ENCODE assay signal across 28 mouse cellular contexts in genomic region chr15:95542632-95543031, GRCm38 (mm10). TPM values are rescaled to one million over a fixed set of nuclear protein-coding genes. Genes with fewer than 3 reads are reported as not detected.
"Had no signal": no experiment of that assay in that cellular context is flagged by ENCODE, and none has a peak within 500 bp of the region (broad histone marks: within the 10 kb centered on the region; RNA-seq: fewer than 3 reads in every experiment).

No protein-coding gene starts in this region.

- H3K27ac ChIP-seq: gastrocnemius, adult 2 months; heart, embryonic 10.5 days; hindbrain, embryonic 10.5 days; hindbrain, embryonic 12.5 days; hindbrain, embryonic 14.5 days; intestine, embryonic 15.5 days; layer of hippocampus, adult 2 months; limb, embryonic 10.5 days; limb, embryonic 12.5 days; liver, embryonic 12.5 days had no signal

- ATAC-seq: forebrain, embryonic 16.5 days; hindbrain, embryonic 16.5 days; inflammation-experienced regulatory T-cells, adult 6 months; intestine, embryonic 15.5 days; intestine, postnatal 0 days; liver, embryonic 12.5 days had no signal

- DNase-seq: gastrocnemius, adult 2 months; gastrocnemius, postnatal 10 days; gastrocnemius, postnatal 25 days; heart, adult 18-20 months; heart, postnatal 10 days; heart, postnatal 4 days; kidney, adult 18-20 months; kidney, adult 8-10 months; kidney, postnatal 10 days; kidney, postnatal 25 days; kidney, postnatal 4 days; liver had no signal

- H3K4me3 ChIP-seq: gastrocnemius, adult 2 months; heart, embryonic 10.5 days; heart, embryonic 12.5 days; hindbrain, embryonic 10.5 days; hindbrain, embryonic 12.5 days; intestine, embryonic 15.5 days; layer of hippocampus, adult 2 months; limb, embryonic 10.5 days; limb, embryonic 12.5 days; liver, embryonic 12.5 days had no signal

RNA-seq across cellular contexts. Expression of gene Nell2, which starts 14.3 kb away (rescaled TPM):
- total RNA-seq: granulocyte monocyte progenitor cell, adult 5-6 weeks; heart, adult 18-20 months; heart, postnatal 25 days had no signal
